Mouse (Mus musculus) midbrain, embryonic 11.5 days (tissue): Measurements from ENCODE around the gene Them4. TPM values are rescaled to one million over a fixed set of nuclear protein-coding genes. Genes with fewer than 3 reads are reported as not detected.
A peak's percentile ranks its signal among the peaks of the same experiment; 100 is the strongest.

Source experiments
- ATAC-seq: fragments of 200-750 bp; cut with Nextera tagmentation; 2 replicates; pipeline ENCODE4 v1.8.0; 2017; ENCODE audit warnings: moderate TSS enrichment, moderate library complexity; ENCODE audit not compliant: low FRiP score
- DNase-seq: peaks from one replicate; pipeline ENCODE4 v3.0.0; 2015; ENCODE audit warnings: low spot score; ENCODE audit errors: missing footprints
- H3K27ac ChIP-seq: fragments of 300-500 bp; sonication (generic); 2 replicates; pipeline ENCODE4 v1.5.1; 2014; ENCODE audit warnings: low read depth, low read length
- H3K27me3 ChIP-seq: fragments of 300-500 bp; sonication (generic); 2 replicates; pipeline ENCODE4 v1.6.1; 2014; ENCODE audit warnings: mild to moderate bottlenecking, low read length, moderate library complexity, mixed read lengths; ENCODE audit not compliant: control insufficient read depth, insufficient read depth
- H3K36me3 ChIP-seq: fragments of 300-500 bp; sonication (generic); 2 replicates; pipeline ENCODE4 v1.6.1; 2014; ENCODE audit warnings: mild to moderate bottlenecking, low read length, moderate library complexity, mixed read lengths; ENCODE audit not compliant: control insufficient read depth, insufficient read depth
- H3K4me1 ChIP-seq: fragments of 300-500 bp; sonication (generic); 2 replicates; pipeline ENCODE4 v1.6.1; 2014; ENCODE audit warnings: low read length; ENCODE audit not compliant: control insufficient read depth, insufficient read depth
- H3K4me2 ChIP-seq: fragments of 300-500 bp; sonication (generic); 2 replicates; pipeline ENCODE4 v1.6.1; 2014; ENCODE audit warnings: mild to moderate bottlenecking, moderate library complexity
- H3K4me3 ChIP-seq: fragments of 300-500 bp; sonication (generic); 2 replicates; pipeline ENCODE4 v1.5.1; 2014; ENCODE audit warnings: low read depth, low read length
- H3K9ac ChIP-seq: fragments of 300-500 bp; sonication (generic); 2 replicates; pipeline ENCODE4 v1.6.1; 2014; ENCODE audit warnings: low read length
- H3K9me3 ChIP-seq: fragments of 300-500 bp; sonication (generic); 2 replicates; pipeline ENCODE4 v1.6.1; 2016; ENCODE audit warnings: low read length; ENCODE audit not compliant: control insufficient read depth
- WGBS: fragments of 180-500 bp; shearing (Covaris S2); extraction: QIAGEN DNeasy Blood & Tissue Kit; methylation state at CpG from one replicate; pipeline ENCODE4 v1.1.7; 2014; 5-methylcytosine and 5-hydroxymethylcytosine counted together
- polyA plus RNA-seq: library from polyadenylated mRNA; unstranded; fragments of >200 nt; fragmentation: Nextera tagmentation; extraction: Ambion mirVana; gene quantifications from 2 replicates; pipeline ENCODE4 v1.2.1, GENCODE M21; 2014

The Them4 gene
- polyA plus RNA-seq, 1 experiment from 2014 or later, result 12.8 TPM

DNA sequence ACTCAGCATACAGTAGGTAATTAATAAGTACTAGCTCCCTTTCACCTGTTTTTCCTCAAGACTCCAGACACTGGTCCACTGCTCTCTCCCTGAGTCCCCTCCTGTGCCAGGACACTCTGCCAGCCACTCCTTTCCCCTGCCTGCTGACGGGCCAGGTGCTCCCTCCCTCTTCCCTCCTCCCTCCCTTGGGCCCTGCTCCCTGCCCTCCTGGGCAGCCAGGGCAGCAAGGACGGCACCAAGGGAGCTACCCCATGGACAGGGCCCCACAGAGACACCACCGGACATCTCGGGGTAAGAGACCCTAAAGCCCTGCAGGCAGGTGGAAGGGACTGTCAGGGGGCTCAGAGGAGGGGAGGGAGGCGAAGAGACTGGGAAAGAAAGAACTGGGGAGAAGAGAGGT, 62.8 kb downstream of the Them4 start, which contains the start of gene Rorc:
TSS of gene Rorc (plus strand) at position 154 of the 400 bp plus-strand sequence.
- peak within 1 kb of the TSS; percentile 30 for H3K4me2 ChIP-seq
- no peaks in the 10 kb centered on the region for H3K27me3 ChIP-seq
- peak within 1 kb of the TSS; percentile 33; the same call in 1 of the 2 replicates for H3K9ac ChIP-seq
- no peak within 1 kb of the TSS for H3K4me3 ChIP-seq
- no peaks in the 10 kb centered on the region for H3K36me3 ChIP-seq
- DNase-seq (no peak), ATAC-seq (0 out of 2 replicates have a peak, but pooled peaks have one; percentile 6)
- no peak within 1 kb of the TSS for H3K27ac ChIP-seq
- WGBS, result 16% methylated on average over 5 of the region's 5 CpGs
- no peaks in the 10 kb centered on the region for H3K9me3 ChIP-seq
- H3K4me1 ChIP-seq, result peaks cover 14% of the 10 kb centered on the region

GRCm38 (mm10) chr3:94373090-94373489, 63.2 kb downstream of the Them4 start:
- ATAC-seq (peak; percentile 43), DNase-seq (no peak)
- Histone ChIP-seq H3K27ac (no peak overlapping the region), H3K36me3 (no peaks in the 10 kb centered on the region), H3K27me3 (no peaks in the 10 kb centered on the region), H3K9ac (peak overlapping the region; percentile 33; the same call in 1 of the 2 replicates), H3K4me3 (no peak overlapping the region), H3K4me2 (peak overlapping the region; percentile 30), H3K4me1 (peaks cover 14% of the 10 kb centered on the region), H3K9me3 (no peaks in the 10 kb centered on the region)
- WGBS, result 4% methylated on average over 10 of the region's 10 CpGs

DNA sequence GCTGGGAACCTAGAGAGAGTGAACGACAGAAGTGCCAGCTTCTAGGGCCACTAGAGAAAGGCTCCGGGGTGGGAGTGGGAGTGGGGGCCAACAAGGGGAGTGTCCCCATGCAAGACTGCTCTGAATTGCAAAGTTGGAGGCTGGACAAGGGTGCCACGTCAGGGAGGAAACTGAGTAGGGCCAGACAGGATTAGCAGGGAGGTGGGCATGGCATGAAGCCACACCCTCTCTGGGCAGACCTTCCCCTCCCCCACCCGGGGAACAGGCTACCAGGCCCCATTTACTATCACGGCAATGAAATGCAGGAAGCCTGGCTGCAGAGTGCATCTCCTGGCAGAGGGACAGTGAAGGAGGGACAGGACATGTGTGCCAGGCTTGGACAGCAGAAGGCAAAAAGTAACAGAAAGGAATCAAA, 63.7 kb downstream of the Them4 start:
- no peak overlapping the region for H3K27ac ChIP-seq
- H3K4me3 ChIP-seq, result no peak overlapping the region
- no peak for DNase-seq
- no peaks in the 10 kb centered on the region for H3K27me3 ChIP-seq
- H3K9me3 ChIP-seq, result no peaks in the 10 kb centered on the region
- H3K9ac ChIP-seq, result 0 out of 2 replicates have a peak overlapping the region, but pooled peaks have one; percentile 5
- peaks cover 14% of the 10 kb centered on the region for H3K4me1 ChIP-seq
- ATAC-seq, result peak; percentile 68
- peak overlapping the region; percentile 30 for H3K4me2 ChIP-seq
- WGBS, result 2% methylated on average over 5 of the region's 5 CpGs
- no peaks in the 10 kb centered on the region for H3K36me3 ChIP-seq

- no peaks in the 10 kb centered on the region for H3K27me3 ChIP-seq
Observed at GRCm38 (mm10) chr3:94374636-94375035, 64.7 kb downstream of the Them4 start.

GRCm38 (mm10) chr3:94375146-94375545, 65.3 kb downstream of the Them4 start:
- H3K36me3 ChIP-seq, result no peaks in the 10 kb centered on the region
- DNase-seq, result no peak
- no peaks in the 10 kb centered on the region for H3K9me3 ChIP-seq
- ATAC-seq, result no peak
- no peak overlapping the region for H3K4me3 ChIP-seq
- 78% methylated on average over 2 of the region's 2 CpGs for WGBS
- H3K9ac ChIP-seq, result no peak overlapping the region
- peaks cover 14% of the 10 kb centered on the region for H3K4me1 ChIP-seq
- no peak overlapping the region for H3K27ac ChIP-seq
- no peaks in the 10 kb centered on the region for H3K27me3 ChIP-seq
- H3K4me2 ChIP-seq, result no peak overlapping the region

More at GRCm38 (mm10) chr3:94374636-94375035, 64.7 kb downstream of the Them4 start:
- H3K36me3 ChIP-seq, result no peaks in the 10 kb centered on the region
- H3K4me2 ChIP-seq, result no peak overlapping the region
- H3K9ac ChIP-seq, result no peak overlapping the region
- no peak overlapping the region for H3K27ac ChIP-seq
- no peak for DNase-seq
- peaks cover 14% of the 10 kb centered on the region for H3K4me1 ChIP-seq
- ATAC-seq, result no peak
- H3K4me3 ChIP-seq, result no peak overlapping the region
- no peaks in the 10 kb centered on the region for H3K9me3 ChIP-seq

GRCm38 (mm10) chr3:94375861-94376260, 66.0 kb downstream of the Them4 start:
- ATAC-seq, result no peak
- DNase-seq, result no peak
- Histone ChIP-seq H3K4me3 (no peak overlapping the region), H3K36me3 (no peaks in the 10 kb centered on the region), H3K27me3 (no peaks in the 10 kb centered on the region), H3K27ac (no peak overlapping the region), H3K4me2 (no peak overlapping the region), H3K9ac (no peak overlapping the region), H3K9me3 (no peaks in the 10 kb centered on the region), H3K4me1 (peaks cover 14% of the 10 kb centered on the region)
- 51% methylated on average over 5 of the region's 5 CpGs for WGBS

- no peaks in the 10 kb centered on the region for H3K27me3 ChIP-seq
- peaks cover 10% of the 10 kb centered on the region for H3K4me1 ChIP-seq
- no peak overlapping the region for H3K4me3 ChIP-seq
- DNase-seq (no peak), ATAC-seq (no peak)
- no peak overlapping the region for H3K9ac ChIP-seq
- WGBS, result 19% methylated on average over 13 of the region's 13 CpGs
- no peak overlapping the region for H3K27ac ChIP-seq
- H3K4me2 ChIP-seq, result no peak overlapping the region
- no peaks in the 10 kb centered on the region for H3K9me3 ChIP-seq
- no peaks in the 10 kb centered on the region for H3K36me3 ChIP-seq
Observed at GRCm38 (mm10) chr3:94377028-94377923, 67.4 kb downstream of the Them4 start.

GRCm38 (mm10) chr3:94379831-94380510, 70.1 kb downstream of the Them4 start:
- 24% methylated on average over 9 of the region's 9 CpGs for WGBS
- ATAC-seq, result no peak
- Histone ChIP-seq H3K9ac (no peak overlapping the region), H3K4me2 (no peak overlapping the region), H3K27me3 (no peaks in the 10 kb centered on the region), H3K36me3 (no peaks in the 10 kb centered on the region), H3K9me3 (no peaks in the 10 kb centered on the region), H3K27ac (no peak overlapping the region), H3K4me1 (no peaks in the 10 kb centered on the region), H3K4me3 (no peak overlapping the region)
- DNase-seq, result no peak
